Mouse (Mus musculus) brain, adult 2 months (tissue): ENCODE results near the gene Iqsec1.

Source experiments
- DNase-seq: peaks from one replicate; pipeline ENCODE4 v3.0.0; 2011; ENCODE audit warnings: low read depth, low spot score

The Iqsec1 gene

DNA sequence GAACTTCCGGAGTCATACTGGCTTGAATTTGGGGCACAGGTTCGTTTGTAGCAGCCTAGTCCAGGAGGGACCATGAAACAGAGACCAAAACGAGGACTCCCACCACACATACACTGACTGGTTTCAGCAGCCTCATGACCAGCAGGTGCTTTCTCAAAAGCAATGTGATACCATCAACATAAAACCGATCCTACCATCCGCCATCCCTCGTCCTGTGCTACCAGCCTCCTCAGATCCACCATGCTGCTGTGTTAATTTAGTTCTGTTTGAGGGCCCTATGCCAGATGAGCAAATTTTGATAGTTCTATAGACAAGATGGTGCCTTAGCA is 232.9 kb downstream of the Iqsec1 start:
- no peak for DNase-seq

DNA sequence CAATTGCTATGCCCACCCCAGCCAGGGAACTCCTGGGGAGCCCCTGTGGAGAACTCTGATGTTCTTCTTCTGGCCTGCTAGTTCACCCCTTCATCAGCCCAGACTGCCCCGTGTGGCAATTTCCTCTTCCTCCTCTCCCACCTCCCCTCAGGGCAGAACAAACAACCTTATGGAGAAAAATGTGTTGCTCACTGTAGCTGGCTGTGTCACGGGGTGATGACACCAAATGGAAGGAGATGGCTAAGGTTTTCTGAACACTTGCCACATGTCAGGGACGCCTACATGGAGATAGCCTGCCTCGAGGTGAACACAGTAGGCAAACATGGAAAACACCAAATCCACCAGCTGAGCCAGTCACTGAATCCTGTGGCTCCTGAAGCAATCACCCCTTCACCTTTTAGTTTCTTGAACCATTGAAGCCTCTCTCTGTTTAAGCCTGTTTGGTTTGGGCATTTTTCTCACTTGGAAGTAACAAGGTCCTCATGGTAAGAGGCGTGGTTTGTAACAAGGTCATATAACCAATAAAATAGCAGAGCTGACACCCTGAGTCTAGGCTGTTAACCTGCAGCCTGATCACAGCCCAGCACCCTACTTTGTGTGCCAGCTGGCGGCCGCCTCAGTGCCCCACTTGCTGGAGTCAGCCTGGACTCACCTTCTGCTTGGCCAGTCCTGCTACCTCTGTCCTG is 233.4 kb downstream of the Iqsec1 start:
- no peak for DNase-seq

DNA sequence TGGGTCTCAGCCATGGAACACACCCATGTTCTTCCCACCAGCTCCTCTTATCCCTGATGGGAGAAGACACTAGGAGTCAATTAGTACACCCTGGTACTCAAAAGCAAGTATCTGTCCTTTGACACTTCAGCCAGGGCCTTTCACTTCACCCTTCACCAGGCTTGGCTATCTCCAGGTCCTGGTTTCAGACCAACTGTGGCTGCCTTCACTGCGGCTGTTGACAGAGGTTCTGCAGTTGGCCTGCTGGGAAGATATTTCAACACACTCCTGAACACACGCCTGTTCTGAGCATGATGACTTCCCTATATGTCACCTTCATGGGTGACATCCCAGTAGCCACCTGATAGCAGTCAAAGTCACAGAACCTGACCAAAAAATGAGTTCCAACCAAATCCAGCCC is 234.4 kb downstream of the Iqsec1 start:
- DNase-seq = no peak

DNA sequence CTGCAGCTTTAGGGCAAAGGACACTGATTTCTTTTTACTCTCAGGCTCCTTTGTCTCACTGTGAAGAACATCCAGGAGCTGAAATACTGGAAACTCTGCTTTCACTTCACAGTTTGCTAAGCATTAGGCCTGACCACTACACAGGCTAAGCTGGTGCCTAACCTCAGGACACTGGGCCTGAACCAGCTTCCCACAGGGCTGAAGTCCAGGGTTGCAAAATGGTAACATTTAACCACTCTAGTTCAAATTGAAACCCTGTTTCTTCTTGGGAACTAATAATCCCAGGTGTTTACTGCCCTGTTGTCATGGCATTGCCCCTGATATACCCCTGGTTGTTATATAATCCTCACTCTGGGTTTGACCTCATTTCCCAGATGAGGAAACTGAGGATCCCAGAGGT is 234.8 kb downstream of the Iqsec1 start:
- DNase-seq = no peak

DNA sequence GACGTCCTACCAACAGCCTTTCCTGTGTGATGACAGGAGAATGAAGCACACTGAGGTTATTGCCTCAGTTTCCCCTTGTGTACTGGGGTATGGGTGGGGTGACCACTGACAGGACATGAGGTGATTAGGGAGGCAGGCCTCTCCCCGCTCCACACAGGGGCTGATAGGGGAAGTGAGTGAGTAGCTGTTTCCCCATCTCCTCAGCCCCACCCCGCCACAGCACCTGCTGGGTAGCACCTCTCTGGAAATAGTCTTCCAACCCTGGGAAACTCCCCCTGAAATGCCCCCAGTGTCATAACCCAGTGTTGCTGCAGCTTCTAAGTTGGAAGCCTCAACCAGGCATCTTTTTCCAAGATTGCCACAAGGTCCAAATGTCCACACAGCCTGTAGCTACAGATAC is 236.9 kb downstream of the Iqsec1 start:
- no peak for DNase-seq

DNA sequence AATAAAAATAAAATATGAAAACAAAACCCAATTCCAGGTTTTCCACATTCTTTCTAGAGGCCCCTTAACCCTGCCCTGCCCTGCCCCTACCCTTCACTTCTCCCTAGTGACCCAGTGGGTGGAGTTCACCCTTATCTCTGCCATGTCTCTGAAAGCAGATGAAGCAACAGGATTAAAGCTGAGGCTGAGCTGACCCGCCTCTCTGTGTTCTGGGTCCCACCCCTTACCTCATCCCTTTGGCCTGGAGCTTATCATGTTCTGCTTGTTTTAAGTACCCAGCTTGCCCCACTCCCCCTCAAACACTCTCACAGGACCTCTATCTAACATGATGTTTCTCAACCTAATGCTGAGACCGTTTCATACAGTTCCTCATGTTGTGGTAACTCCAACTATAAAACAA is 238.4 kb downstream of the Iqsec1 start:
- DNase-seq = no peak

DNA sequence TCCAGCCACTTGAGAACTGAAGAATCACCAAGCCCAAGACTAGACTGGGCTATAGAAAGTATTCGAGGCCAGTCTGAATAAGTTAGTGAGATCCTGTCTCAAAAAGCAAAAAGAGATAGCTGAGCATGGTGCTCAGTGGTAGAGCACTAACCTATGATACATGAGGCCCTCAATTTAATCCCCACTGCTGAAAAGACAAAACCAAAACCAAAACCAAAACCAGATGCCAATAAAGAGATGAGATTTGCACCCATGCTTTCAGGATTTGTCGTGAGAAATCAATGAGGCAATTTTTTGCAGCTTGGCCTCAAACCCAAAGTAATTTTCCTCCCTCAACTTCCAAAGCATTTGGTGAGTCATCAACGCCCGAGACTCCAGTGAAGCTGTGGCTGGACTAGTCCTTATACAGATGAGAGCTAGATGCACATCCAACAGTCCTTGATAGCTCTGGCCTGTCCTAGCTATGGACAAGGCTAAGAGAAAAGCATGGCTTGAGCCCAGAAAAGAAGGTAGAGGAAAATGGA is 239.0 kb downstream of the Iqsec1 start:
- no peak for DNase-seq

DNA sequence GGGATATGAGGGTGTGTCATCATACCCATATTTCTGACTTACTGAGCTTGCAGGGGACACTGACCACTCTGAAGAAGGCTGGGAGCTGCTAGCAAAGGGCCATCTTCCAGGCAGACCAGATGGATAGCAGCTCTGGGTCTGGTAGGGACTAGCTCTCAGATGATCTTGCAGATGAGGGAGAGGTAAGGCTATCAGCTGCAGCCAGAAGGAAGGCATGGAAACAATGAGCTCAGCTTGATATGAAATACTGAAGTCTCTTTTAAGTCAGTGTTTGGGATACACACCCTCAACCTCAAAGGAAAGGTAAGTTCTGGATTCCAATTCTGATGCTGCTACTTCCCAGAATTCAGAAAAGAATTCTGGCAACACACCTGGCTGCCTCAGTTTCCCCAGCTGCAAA is 239.5 kb downstream of the Iqsec1 start:
- no peak for DNase-seq

DNA sequence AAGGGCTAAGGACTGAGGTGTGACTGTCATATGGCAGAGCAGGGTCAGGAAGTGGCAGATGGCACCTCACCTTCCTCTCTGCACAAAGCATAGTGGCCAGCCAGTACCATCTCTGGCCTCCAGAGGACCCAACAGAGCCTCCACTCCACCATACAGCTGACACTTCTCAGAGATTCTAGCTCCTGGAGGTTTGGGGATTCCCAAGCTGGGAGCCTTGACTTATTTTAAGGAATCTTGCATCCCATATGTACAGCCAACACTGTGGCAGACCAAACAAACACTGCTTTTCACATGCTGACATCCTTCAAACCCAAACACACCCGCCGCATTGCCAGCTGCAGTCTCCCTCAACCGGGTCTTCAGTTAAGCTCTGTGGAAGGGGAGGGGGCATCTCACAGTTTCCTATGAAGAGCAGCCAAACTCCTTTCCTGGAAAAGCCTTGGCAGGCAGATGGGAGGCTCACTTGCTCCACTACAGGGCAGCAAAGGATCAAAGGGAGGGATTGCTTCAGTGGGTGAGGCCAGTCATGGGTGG is 242.1 kb downstream of the Iqsec1 start:
- DNase-seq = peak; percentile 89

DNA sequence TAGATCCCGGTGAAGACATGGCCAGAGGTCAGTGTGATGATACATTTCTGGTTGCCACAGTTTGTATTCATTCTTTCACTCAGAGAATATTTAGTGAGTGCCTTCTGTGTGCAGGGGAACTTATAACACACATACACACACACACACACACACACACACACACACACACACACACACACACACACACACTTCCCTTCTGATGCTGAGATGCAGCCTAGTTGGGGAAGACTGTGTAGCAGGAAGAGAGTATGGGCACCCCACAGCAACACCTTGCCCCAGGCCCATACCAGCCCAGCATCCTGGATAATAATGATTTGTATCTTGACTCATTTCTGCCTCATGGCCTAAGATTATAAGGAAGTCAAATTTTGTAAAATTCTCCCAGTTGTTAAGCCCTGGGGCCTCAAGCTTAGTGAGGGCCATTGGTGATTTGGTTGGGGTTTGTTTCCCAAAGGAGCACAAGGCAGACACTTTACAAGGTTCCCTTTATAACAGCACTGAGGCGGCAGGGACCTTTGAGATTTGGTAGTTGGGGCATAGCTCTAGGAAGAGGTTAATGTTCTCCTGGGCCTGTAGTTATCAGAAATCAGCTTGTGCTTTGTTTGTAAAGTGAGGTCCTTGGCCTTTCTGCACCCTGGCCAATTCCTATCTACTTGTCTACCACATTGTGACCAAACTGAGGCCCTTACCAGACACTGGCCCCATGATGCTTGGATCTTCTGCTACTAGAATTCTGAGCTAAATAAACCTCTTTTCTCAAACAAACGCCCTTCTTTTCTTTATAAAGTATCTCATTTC is 242.9 kb downstream of the Iqsec1 start:
- DNase-seq = no peak

DNA sequence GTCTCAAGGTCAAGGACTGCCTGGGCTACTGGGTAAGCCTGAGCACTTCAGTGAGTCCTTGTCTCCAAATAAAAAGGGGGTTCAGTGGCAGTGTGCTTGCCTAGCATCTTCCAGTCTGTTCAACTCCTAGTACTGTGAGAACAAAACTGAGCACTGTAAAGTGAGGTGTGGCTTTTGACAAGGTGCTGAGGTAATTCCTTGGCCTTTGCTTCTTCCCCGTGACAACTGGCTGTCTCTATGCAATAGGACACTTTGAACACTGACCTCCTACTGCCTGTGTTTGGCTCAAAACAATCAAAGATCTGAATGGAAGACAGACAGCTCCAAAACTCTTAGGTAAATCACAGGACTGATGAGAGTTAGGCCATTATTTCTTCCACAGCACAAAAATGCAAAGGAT is 246.0 kb downstream of the Iqsec1 start:
- DNase-seq = no peak

DNA sequence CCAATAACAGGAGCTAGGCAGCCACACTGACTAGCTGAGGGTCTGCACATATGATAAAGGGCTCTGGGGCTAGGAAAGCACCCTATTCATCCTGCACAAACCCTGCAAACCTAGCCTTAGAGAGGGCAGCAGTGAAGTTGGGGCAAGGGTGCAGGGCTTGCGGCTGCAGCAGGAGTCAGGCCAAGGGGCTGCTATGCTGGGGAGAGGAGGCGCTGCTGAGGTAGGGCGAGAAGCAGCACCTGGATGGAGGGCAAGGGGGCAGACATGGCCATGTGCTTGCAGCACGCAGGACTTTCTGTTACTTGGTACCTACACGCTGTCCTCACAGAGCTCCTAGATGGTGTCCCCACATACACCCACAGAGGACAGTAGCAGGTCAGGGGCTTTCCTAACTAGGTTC is 246.8 kb downstream of the Iqsec1 start:
- DNase-seq = no peak

DNA sequence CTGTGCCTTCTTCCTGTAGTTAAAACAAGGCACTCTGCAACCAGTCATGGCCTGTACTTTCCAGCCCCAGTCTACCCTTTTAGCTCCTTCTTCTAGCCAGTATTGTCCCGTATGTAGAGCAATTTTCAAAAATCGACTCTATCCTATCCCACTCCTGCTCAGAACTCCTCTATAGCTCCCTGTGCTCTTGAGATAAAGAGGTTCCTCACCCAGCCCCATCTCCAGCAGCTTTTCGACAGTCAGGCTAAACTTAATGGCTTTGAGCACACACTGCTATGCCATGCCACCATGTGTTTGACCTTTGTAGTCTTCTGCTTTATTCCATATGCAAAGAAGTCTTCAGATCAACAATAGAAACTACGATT is 247.4 kb downstream of the Iqsec1 start:
- no peak for DNase-seq

DNA sequence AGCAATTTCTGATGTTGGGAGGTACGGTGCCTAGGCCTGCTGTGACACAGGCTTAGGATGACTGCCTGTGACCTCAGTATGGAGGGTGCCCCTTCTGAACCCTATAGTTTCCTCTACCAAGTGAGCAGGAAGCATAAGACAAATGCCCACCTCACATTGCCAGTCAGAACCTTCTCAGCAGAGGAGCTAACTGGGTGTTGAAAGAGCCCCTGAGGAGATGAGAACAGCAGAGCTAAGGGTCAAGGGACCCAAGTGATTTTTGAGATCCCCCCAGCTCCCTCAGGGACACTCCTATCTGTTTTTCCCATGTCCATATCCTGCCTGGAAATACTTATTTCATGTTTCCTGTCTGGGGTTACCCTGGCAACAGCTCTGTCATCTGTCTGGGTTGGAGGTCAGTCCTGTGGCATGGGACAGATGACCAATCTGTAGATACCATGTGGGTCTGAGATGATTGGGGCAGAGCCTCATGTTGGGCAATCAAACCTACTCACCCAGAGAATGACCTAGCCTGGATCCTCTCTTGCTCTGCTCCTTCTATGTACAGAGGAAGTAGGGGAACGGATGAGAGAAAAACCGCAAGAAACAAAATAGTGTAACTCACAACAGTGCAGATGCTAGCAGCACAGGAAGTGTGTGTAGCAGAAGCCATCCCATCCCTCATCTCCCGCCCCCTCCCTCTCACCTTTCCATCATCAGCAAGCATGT is 248.0 kb downstream of the Iqsec1 start:
- no peak for DNase-seq

DNA sequence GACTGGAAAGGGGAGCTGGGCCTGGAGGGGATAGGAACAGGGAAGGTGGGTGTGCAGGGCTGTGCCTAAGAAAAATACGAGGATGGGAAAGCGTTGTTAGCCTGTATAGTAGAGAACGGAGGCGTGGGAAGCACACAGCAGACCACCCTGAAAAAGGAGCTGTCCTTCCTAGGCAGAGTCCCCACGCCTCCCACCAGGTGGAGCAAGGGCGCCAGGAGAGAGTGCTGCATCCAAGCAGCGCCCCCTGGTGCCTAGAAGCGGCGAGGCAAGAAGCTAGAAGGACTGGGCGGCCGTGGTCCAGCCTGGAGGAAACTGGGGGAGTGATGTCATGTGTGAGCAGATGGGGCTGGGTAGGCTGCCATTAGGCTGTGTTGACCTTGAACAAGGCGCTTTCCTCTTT is 251.1 kb downstream of the Iqsec1 start:
- DNase-seq = peak; percentile 96

DNA sequence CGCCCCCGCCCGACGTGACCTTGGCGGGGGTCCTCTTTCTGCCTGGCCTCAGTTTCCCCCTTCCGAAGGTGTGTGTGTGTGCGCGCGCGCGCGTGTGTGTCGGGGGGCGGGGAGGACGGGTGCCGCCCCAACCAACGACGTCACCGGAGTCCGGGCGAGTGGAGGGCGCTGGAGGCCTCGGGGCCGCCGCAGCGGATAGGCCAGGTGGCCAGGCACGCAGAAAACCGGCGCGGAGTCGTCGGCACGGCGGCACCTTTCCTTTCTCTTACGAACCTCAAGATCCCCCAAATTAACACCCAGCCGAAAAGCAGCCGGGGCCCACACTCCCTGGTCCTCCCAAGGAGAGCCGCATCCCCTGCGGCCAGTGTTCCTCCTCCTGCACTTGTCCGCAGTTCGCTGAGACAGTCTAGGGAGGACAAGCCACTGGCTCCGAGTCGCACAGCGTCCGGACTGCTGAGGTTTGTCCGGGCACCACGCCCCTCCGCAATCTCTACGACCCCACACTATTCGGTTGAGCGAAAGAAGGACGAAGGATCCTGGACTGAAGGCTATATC is 251.7 kb downstream of the Iqsec1 start:
- DNase-seq = peak; percentile 84

DNA sequence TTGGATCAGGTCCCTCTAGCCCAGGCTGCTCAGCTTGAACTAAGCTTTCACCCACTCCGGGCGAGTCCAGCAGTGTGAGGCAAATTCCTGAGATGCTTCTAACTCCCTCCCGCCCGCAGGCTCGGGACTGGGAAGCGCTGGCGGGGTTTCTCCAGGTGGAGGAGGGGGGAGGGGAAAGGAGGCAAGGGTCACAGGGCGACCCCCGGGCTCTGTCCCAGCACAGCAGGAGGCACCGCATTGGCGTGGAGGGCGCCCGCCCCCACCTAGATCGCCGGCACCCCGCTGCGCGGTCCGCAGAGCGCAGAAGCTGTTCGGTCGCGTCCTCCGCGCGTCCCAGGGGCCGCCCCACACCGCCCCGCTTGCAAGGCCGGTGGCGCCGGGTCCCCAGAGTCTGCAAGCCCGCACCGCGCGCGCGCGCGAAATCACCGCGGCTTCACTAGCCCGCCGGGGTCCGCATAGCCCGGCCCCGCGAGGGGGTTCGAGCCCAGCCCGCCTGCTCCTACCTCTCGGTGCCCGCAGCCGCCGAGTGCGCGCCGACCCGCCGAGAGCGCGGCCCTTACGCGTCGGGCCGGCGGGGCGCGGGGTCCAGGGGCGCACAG is 252.3 kb downstream of the Iqsec1 start:
- DNase-seq = peak; percentile 48

DNA sequence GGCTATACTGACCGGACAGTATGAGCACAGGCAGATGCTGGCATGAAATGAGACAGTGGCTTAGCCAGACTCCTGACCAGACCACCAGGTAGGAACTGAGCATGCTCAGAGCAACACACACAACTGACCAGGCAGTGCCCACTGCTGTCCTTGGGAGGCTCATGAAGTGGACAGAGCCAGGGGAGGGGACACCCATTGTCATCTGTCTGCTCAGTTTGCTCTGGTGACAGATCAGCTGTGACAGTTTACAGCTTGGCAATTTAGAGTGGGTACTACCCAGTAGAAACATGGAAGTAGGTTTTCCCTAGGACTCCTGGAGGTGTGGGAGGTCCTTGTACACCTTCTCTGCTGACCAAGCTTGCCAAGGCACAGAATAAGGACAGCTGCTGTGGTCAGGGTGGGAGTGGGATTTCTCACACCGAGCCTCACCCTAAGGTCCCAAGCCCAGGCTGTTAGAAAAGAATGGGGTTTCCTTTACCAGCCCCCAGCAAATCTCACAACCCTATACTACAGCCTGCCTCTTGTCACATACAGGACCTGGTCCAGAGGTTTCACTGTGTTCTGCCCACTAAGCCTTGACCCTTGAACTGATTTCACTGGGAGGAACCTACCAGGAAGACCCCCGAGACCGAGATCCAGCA is 253.0 kb downstream of the Iqsec1 start:
- no peak for DNase-seq

DNA sequence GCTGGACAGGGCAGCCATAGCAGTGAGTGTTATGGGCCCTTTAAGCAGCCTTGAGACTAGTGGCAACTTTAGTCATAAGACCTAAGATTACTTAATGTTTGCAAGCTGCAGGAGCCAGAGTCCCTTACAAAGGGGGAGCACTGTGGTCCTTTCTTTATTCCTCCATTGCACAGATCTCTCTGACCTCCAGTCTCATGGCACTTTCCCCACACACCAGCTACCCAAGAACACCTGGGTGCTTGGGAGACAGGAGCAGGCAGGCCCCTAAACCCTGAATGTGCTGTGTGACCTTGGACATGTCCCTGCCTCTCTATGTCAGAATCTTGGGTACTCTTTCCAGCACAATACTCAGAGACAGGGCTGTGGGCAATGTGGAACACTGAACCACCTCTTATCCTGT is 253.7 kb downstream of the Iqsec1 start:
- DNase-seq = no peak

DNA sequence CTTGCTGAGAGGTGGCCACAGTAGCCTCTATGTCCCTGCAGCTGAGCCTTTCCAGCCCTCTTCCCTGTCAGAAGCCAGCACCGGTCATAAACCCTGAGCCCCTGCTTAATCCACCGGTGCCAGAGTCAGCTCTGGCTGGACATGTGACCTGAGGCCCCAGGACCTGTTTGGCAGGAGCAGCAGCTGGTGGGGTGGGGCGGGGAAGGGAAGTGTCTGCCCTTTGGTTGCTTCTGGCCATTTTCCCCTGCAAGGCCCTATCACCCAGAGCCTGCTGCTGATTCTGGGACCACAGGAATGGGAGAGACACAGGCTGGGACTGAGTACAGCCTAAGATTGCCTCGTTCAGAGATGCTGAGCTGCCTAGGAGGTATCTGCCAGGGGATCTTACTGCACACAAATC is 257.2 kb downstream of the Iqsec1 start:
- peak; percentile 51 for DNase-seq

DNA sequence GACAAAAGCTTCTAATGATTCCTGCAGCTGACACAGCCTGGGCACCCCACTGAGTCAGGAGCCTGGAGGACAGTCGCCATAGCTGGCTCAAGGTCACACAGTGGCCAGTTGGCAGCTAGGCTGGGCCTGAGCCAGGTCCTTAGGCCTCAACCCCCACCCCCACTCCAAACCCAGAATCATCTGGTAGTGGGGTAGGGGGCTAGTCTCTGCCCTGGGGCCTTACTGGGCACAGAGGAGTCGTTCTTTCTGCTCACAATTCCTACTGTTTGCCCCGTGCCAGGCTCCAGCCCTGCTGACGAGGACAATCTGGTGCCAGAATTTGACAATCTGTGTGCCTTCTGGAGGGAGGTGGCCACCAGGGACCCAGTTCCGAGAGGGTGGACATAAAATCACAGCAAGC is 258.7 kb downstream of the Iqsec1 start:
- peak; percentile 88 for DNase-seq
